Mouse (Mus musculus) embryonic facial prominence, embryonic 14.5 days (tissue): ENCODE results near the gene Gpr107. TPM values are rescaled to one million over a fixed set of nuclear protein-coding genes. Genes with fewer than 3 reads are reported as not detected.
"Not testable (repeated sequence)": the region's sequence is repeated elsewhere in the genome, so short reads cannot be mapped to it uniquely, and the experiment has no call there.

Experiments
- ATAC-seq: fragments of 200-750 bp; cut with Nextera tagmentation; 2 replicates; pipeline ENCODE4 v1.8.0; 2017; ENCODE audit warnings: low read depth, moderate number of reproducible peaks, moderate TSS enrichment
- DNase-seq: peaks from one replicate; pipeline ENCODE4 v3.0.0-alpha.2; 2015; ENCODE audit warnings: low spot score
- H3K27ac ChIP-seq: fragments of 300-500 bp; sonication (generic); replicated peaks from 2 replicates; pipeline ENCODE4 v1.5.1; 2014; ENCODE audit warnings: low read depth, mild to moderate bottlenecking, low read length, moderate library complexity
- H3K27me3 ChIP-seq: fragments of 300-500 bp; sonication (generic); replicated peaks from 2 replicates; pipeline ENCODE4 v1.6.1; 2014; ENCODE audit warnings: low read length; ENCODE audit not compliant: control insufficient read depth, insufficient read depth
- H3K36me3 ChIP-seq: fragments of 300-500 bp; sonication (generic); 2 replicates; pipeline ENCODE4 v1.6.1; 2014; ENCODE audit warnings: low read length, mixed read lengths; ENCODE audit not compliant: control insufficient read depth, insufficient read depth
- H3K4me1 ChIP-seq: fragments of 300-500 bp; sonication (generic); 2 replicates; pipeline ENCODE4 v1.6.1; 2014; ENCODE audit warnings: antibody characterized with exemption, low read length; ENCODE audit not compliant: control insufficient read depth, insufficient read depth
- H3K4me2 ChIP-seq: fragments of 300-500 bp; sonication (generic); 2 replicates; pipeline ENCODE4 v1.6.1; 2014; ENCODE audit warnings: low read depth, mild to moderate bottlenecking, low read length, moderate library complexity, mixed read lengths
- H3K4me3 ChIP-seq: fragments of 300-500 bp; sonication (generic); 2 replicates; pipeline ENCODE4 v1.5.1; 2014; ENCODE audit warnings: low read depth, mild to moderate bottlenecking, low read length
- H3K9ac ChIP-seq: fragments of 300-500 bp; sonication (generic); 2 replicates; pipeline ENCODE4 v1.6.1; 2014; ENCODE audit warnings: low read depth, mild to moderate bottlenecking, low read length, moderate library complexity, mixed read lengths
- H3K9me3 ChIP-seq: fragments of 300-500 bp; sonication (generic); 2 replicates; pipeline ENCODE4 v1.6.1; 2016; ENCODE audit warnings: low read length; ENCODE audit not compliant: control insufficient read depth
- WGBS: fragments of 180-500 bp; shearing (Covaris S2); extraction: QIAGEN DNeasy Blood & Tissue Kit; methylation state at CpG from one replicate; pipeline ENCODE4 v1.1.7; 2014; 5-methylcytosine and 5-hydroxymethylcytosine counted together
- polyA plus RNA-seq: library from polyadenylated mRNA; unstranded; fragments of >200 nt; fragmentation: Nextera tagmentation; extraction: Ambion mirVana; gene quantifications from 2 replicates; pipeline ENCODE4 v1.2.1, GENCODE M21; 2014

Gene Gpr107
- polyA plus RNA-seq, 1 experiment from 2014 or later: 27.4 TPM

DNA sequence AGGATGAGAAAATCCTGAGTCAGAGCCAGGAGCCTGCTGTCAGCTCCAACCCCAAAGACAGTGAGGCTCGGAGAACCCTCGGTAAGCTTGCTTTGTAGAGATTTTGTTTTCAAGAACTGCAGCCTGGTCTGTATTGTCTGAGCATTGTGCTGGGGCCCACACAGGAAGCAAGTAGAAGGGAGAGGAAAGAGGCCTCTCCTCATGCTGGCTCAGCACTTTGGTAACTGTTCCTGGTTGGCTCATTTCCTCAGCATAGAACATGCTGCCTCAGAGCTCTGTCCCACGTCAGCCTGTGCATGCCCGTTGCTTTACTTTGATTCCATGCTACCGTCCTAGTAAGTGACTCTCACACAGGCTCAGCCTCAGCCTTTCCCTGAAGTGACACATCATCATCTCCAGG, 19.9 kb downstream of the Gpr107 start:
- no peaks in the 10 kb centered on the region for H3K4me1 ChIP-seq
- 76% methylated on average over 5 of the region's 5 CpGs for WGBS
- ATAC-seq: no peak
- H3K36me3 ChIP-seq: peaks cover 96% of the 10 kb centered on the region
- no peaks in the 10 kb centered on the region for H3K9me3 ChIP-seq
- H3K4me3 ChIP-seq: no peak overlapping the region
- no peaks in the 10 kb centered on the region for H3K27me3 ChIP-seq
- peak overlapping the region; percentile 44; the same call in 1 of the 2 replicates for H3K27ac ChIP-seq
- no peak overlapping the region for H3K9ac ChIP-seq
- no peak overlapping the region for H3K4me2 ChIP-seq
- peak; percentile 46 for DNase-seq

- Histone ChIP-seq H3K27ac (0 out of 2 replicates have a peak overlapping the region, but pooled peaks have one; percentile 44), H3K4me1 (no peaks in the 10 kb centered on the region), H3K36me3 (peaks cover 98% of the 10 kb centered on the region), H3K4me2 (no peak overlapping the region), H3K9ac (no peak overlapping the region), H3K27me3 (no peaks in the 10 kb centered on the region), H3K9me3 (no peaks in the 10 kb centered on the region), H3K4me3 (no peak overlapping the region)
- DNase-seq (no peak), ATAC-seq (no peak)
- 96% methylated on average over 5 of the region's 5 CpGs for WGBS
Observed at GRCm38 (mm10) chr2:31172536-31172935, 20.4 kb downstream of the Gpr107 start.

- DNase-seq: no peak
- WGBS: 79% methylated on average over 4 of the region's 4 CpGs
Observed at GRCm38 (mm10) chr2:31173290-31173689, 21.2 kb downstream of the Gpr107 start.

DNA sequence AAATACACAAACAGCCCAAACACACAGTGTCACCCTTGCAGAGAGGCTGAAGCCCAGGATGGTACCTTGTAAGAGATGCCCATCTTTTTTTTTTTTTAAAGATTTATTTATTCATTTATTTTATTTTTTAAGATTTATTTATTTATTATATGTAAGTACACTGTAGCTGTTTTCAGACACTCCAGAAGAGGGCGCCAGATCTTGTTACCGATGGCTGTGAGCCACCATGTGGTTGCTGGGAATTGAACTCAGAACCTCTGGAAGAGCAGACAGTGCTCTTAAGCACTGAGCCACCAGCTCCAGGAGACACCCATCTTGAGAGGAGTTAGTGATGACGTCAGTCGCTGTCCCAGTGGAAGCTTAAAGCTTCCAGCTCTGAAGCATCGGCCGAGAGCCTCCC, 26.5 kb downstream of the Gpr107 start:
- not testable (repeated sequence) for DNase-seq, H3K4me1 ChIP-seq, H3K9ac ChIP-seq, H3K9me3 ChIP-seq, H3K27me3 ChIP-seq, H3K27ac ChIP-seq, H3K4me3 ChIP-seq, ATAC-seq, H3K4me2 ChIP-seq
- peaks cover 95% of the 10 kb centered on the region for H3K36me3 ChIP-seq
- 83% methylated on average over 6 of the region's 6 CpGs for WGBS

More at GRCm38 (mm10) chr2:31173290-31173689, 21.2 kb downstream of the Gpr107 start:
- no peaks in the 10 kb centered on the region for H3K4me1 ChIP-seq
- no peak overlapping the region for H3K27ac ChIP-seq
- no peak overlapping the region for H3K4me2 ChIP-seq
- no peak for ATAC-seq
- no peak overlapping the region for H3K4me3 ChIP-seq
- H3K27me3 ChIP-seq: no peaks in the 10 kb centered on the region
- no peaks in the 10 kb centered on the region for H3K9me3 ChIP-seq
- H3K36me3 ChIP-seq: peaks cover 99% of the 10 kb centered on the region
- no peak overlapping the region for H3K9ac ChIP-seq

- no peaks in the 10 kb centered on the region for H3K27me3 ChIP-seq
- DNase-seq: no peak
- H3K4me1 ChIP-seq: no peaks in the 10 kb centered on the region
- WGBS: 65% methylated on average over 7 of the region's 7 CpGs
- H3K36me3 ChIP-seq: peaks cover 95% of the 10 kb centered on the region
- H3K9ac ChIP-seq: no peak overlapping the region
- H3K4me3 ChIP-seq: no peak overlapping the region
- H3K9me3 ChIP-seq: no peaks in the 10 kb centered on the region
- H3K27ac ChIP-seq: no peak overlapping the region
- no peak for ATAC-seq
- H3K4me2 ChIP-seq: no peak overlapping the region
Observed at GRCm38 (mm10) chr2:31179471-31179870, 27.4 kb downstream of the Gpr107 start.

- no peaks in the 10 kb centered on the region for H3K27me3 ChIP-seq
- no peaks in the 10 kb centered on the region for H3K9me3 ChIP-seq
- H3K4me3 ChIP-seq: no peak overlapping the region
- no peak overlapping the region for H3K4me2 ChIP-seq
- H3K36me3 ChIP-seq: peaks cover 96% of the 10 kb centered on the region
- no peak overlapping the region for H3K9ac ChIP-seq
- WGBS: 59% methylated on average over 7 of the region's 7 CpGs
- DNase-seq (no peak), ATAC-seq (no peak)
- no peak overlapping the region for H3K27ac ChIP-seq
- no peaks in the 10 kb centered on the region for H3K4me1 ChIP-seq
Observed at GRCm38 (mm10) chr2:31180081-31180551, 28.0 kb downstream of the Gpr107 start.

DNA sequence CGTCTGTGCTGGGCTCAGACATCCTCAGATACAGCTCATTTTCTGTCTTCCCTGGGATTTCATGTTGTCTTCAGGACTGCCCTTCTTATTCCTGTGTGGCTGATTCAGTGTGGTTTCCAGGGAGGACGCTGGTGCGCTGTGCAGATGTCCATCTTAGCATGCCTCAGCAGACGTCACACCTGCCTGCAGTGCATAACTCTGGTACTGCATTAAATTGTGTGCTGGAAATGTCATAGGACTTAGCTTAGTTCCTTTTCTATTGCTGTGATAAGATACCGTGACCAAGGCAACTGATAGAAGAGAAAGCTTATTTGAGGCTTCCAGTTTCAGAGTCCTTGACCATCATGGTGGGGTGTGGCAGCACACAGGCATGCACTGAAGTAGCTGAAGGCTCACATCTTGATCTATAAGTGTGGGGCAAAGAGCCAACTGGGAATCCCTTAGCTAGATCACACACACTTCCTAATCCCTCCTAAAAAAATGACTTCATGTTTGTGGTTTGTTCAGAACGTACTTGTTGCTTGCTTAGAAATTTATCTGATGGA, 30.7 kb downstream of the Gpr107 start:
- DNase-seq: no peak
- Histone ChIP-seq H3K36me3 (peaks cover 94% of the 10 kb centered on the region), H3K9me3 (no peaks in the 10 kb centered on the region), H3K4me2 (no peak overlapping the region), H3K4me1 (no peaks in the 10 kb centered on the region), H3K4me3 (no peak overlapping the region), H3K27me3 (no peaks in the 10 kb centered on the region), H3K27ac (no peak overlapping the region), H3K9ac (no peak overlapping the region)
- ATAC-seq: no peak
- WGBS: 84% methylated on average over 6 of the region's 6 CpGs

DNA sequence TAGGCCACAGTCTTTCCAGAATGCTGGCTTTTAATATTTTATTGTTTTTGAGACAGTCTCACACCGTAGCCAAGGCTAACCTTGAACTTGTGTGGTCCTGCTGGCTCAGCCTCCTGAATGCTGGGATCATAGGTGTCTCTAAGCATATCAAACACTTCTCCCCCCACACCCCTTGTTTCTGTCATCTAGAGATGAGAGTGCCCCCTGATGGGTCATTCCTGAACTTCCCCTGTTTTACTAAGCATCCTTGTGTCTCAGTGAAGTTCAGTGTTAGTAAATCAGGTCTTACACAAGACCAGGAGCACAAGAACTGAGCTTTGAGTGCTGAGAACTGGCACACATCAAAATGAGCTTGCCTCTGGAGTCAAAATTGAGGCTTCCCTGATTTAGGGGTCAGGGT, 31.7 kb downstream of the Gpr107 start:
- H3K4me2 ChIP-seq: no peak overlapping the region
- no peaks in the 10 kb centered on the region for H3K9me3 ChIP-seq
- DNase-seq (no peak), ATAC-seq (no peak)
- WGBS: 95% methylated on average over 1 of the region's 1 CpGs
- H3K4me3 ChIP-seq: no peak overlapping the region
- no peaks in the 10 kb centered on the region for H3K4me1 ChIP-seq
- peaks cover 93% of the 10 kb centered on the region for H3K36me3 ChIP-seq
- no peaks in the 10 kb centered on the region for H3K27me3 ChIP-seq
- H3K27ac ChIP-seq: no peak overlapping the region
- no peak overlapping the region for H3K9ac ChIP-seq

GRCm38 (mm10) chr2:31188691-31189090, 36.6 kb downstream of the Gpr107 start:
- H3K9me3 ChIP-seq: no peaks in the 10 kb centered on the region
- 89% methylated on average over 1 of the region's 1 CpGs for WGBS
- H3K27ac ChIP-seq: no peak overlapping the region
- H3K36me3 ChIP-seq: peaks cover 91% of the 10 kb centered on the region
- DNase-seq (no peak), ATAC-seq (no peak)
- no peaks in the 10 kb centered on the region for H3K27me3 ChIP-seq
- no peaks in the 10 kb centered on the region for H3K4me1 ChIP-seq
- no peak overlapping the region for H3K4me3 ChIP-seq
- no peak overlapping the region for H3K4me2 ChIP-seq
- no peak overlapping the region for H3K9ac ChIP-seq
